Mouse (Mus musculus): Measurements from ENCODE around the gene Tead1.

GRCm38 (mm10) chr7:112937089-112937488 lies 258.0 kb downstream of the Tead1 start:
- no peak for TF ChIP-seq CTCF (IDR thresholded peaks at IDR 0.05; ENCODE audit: low read depth)
- no peak for TF ChIP-seq EP300 (IDR thresholded peaks at IDR 0.05; ENCODE audit: low read depth)

Data from liver, postnatal 0 days (tissue).